Mouse (Mus musculus): ENCODE measurements around the gene Ccdc58. TPM values are rescaled to one million over a fixed set of nuclear protein-coding genes. Genes with fewer than 3 reads are reported as not detected.

Ccdc58 gene
- polyA plus RNA-seq, 1 experiment from 2014 or later = 98.9 TPM

DNA sequence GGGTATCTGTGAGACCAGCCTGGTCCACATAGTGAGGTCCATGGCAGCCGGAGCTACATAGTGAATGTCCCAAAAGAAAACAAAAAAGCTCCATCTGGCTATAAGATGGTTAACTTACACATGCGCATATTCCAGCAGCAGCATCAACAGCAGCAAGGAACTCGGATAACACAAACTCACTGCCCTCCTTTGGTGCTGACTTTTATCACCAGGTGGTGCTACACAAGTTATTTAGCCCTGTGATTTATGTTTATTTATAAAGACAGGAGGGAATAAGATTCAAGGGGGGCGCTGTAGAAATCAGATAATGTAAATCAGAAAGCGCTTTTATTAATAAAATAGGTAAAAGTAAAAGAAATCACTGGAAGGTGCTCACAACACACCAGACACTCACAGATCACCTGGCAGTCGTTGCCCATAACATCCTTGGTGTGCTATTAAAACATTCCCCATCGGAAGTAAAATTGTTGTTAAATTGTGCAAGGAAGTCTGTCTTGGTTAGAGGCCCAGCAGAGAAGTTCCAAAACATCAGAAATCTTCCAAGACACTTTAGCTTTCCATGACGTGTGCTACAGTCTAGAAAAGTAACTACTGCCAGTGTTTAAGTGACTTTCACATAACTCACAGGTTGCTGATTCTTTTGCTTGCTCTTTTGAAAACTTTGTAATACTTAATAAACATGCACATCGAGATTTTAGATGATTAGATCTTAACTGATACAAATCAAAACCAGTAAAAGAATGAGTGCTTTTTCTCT lies 1.5 kb upstream of the Ccdc58 start:
- peak overlapping the region; percentile 71 for H3K4me3 ChIP-seq (ENCODE audit: low read length)
- 21% methylated on average over 9 of the region's 9 CpGs for WGBS
- H3K36me3 ChIP-seq (ENCODE audit: control insufficient read depth, insufficient read depth) = peaks cover 9% of the 10 kb centered on the region
- H3K27ac ChIP-seq (ENCODE audit: low read length) = peak overlapping the region; percentile 63
- no peaks in the 10 kb centered on the region for H3K27me3 ChIP-seq (ENCODE audit: control insufficient read depth, insufficient read depth, low read length)
- peaks cover 37% of the 10 kb centered on the region for H3K4me1 ChIP-seq (ENCODE audit: control insufficient read depth, insufficient read depth, low read length)
- ATAC-seq (replicated peaks; ENCODE audit: extremely low read depth, insufficient read depth, low FRiP score) = no peak
- H3K4me2 ChIP-seq (ENCODE audit: low read depth, low read length) = peak overlapping the region; percentile 79
- H3K9ac ChIP-seq (ENCODE audit: low read length) = peak overlapping the region; percentile 95
- no peaks in the 10 kb centered on the region for H3K9me3 ChIP-seq (replicated peaks; ENCODE audit: control insufficient read depth, low read length)

DNA sequence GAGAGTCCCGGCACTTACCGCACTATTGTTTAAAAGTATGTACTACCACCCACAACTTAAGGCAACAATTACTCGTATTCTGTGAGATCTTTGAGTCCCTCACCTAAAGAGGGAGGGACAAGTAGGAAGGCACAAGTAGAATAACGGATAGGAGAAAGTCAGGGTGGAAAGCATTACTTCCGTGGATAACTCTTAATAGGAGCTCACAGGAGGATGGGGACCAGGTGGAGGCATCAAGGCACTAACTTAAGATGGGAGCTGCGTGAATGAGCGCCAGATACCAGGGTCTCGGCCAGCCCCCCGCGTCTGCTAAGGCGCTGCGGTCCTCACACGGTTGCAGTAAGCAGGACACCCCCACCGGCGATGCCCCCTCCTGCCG lies 425 bp upstream of the Ccdc58 start:
- 0% methylated on average over 16 of the region's 16 CpGs for WGBS
- Histone ChIP-seq H3K36me3 (ENCODE audit: control insufficient read depth, insufficient read depth) (peaks cover 9% of the 10 kb centered on the region), H3K9me3 (replicated peaks; ENCODE audit: control insufficient read depth, low read length) (no peaks in the 10 kb centered on the region), H3K4me2 (ENCODE audit: low read depth, low read length) (peak overlapping the region; percentile 79), H3K27ac (ENCODE audit: low read length) (peak overlapping the region; percentile 100), H3K27me3 (ENCODE audit: control insufficient read depth, insufficient read depth, low read length) (no peaks in the 10 kb centered on the region), H3K4me1 (ENCODE audit: control insufficient read depth, insufficient read depth, low read length) (peaks cover 29% of the 10 kb centered on the region), H3K4me3 (ENCODE audit: low read length) (peak overlapping the region; percentile 71), H3K9ac (ENCODE audit: low read length) (peak overlapping the region; percentile 95)
- ATAC-seq (replicated peaks; ENCODE audit: extremely low read depth, insufficient read depth, low FRiP score) = no peak

DNA sequence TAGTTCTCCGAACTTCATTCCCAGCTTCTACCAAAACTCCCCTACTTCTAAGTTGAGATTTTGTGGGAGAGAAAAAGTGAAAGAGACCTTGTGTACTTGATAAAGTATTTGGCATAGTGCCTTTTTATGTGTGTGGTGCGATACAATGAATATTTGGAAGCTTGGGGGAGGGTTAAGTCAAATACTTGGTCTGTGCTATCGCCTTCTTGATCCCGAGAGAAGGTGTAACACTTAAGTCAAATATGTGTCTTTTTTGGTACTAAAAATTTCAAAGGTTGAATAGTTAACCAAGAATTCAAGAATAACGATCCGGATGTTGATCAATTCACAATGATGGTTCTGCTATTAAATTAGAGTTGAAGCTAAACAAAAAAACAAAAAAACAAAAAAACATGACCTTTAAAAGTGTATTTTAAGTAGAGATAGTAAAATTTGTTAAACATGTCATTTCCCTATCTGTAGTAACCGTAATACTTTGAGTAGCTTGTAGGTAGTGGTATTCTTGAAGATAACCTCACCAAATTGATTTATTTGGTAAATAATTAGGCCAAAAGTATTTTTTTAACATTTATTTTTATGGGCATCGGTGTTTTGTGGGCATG lies 1.0 kb downstream of the Ccdc58 start:
- Histone ChIP-seq H3K9me3 (replicated peaks; ENCODE audit: control insufficient read depth, low read length) (no peaks in the 10 kb centered on the region), H3K4me3 (ENCODE audit: low read length) (peak overlapping the region; percentile 71), H3K4me1 (ENCODE audit: control insufficient read depth, insufficient read depth, low read length) (peaks cover 20% of the 10 kb centered on the region), H3K27ac (ENCODE audit: low read length) (peak overlapping the region; percentile 100), H3K36me3 (ENCODE audit: control insufficient read depth, insufficient read depth) (0 out of 2 replicates have a peak, but pooled peaks cover 4% of the 10 kb centered on the region), H3K9ac (ENCODE audit: low read length) (peak overlapping the region; percentile 95), H3K4me2 (ENCODE audit: low read depth, low read length) (peak overlapping the region; percentile 79), H3K27me3 (ENCODE audit: control insufficient read depth, insufficient read depth, low read length) (no peaks in the 10 kb centered on the region)
- WGBS = 22% methylated on average over 8 of the region's 8 CpGs
- no peak for ATAC-seq (replicated peaks; ENCODE audit: extremely low read depth, insufficient read depth, low FRiP score)

DNA sequence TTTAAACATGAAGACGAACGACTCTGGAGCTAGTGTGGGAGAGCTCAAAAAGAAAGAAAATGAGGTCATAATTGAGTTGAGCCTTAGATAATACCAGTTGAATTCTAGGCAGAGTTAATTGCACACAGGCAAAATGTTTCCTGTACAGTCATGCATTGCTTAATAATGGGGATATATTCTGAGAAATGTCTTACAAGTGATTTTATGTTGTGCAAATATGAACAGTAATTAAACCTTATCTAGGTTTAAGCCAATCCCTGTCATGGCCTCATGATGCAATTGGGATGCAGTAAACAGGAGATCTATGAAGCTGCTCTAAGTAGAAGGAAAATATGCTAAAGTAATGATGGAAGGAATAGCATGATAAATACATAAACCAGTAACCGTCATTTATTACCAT lies 3.3 kb downstream of the Ccdc58 start:
- H3K4me3 ChIP-seq (ENCODE audit: low read length) = no peak overlapping the region
- ATAC-seq (replicated peaks; ENCODE audit: extremely low read depth, insufficient read depth, low FRiP score) = no peak
- H3K4me2 ChIP-seq (ENCODE audit: low read depth, low read length) = no peak overlapping the region
- H3K36me3 ChIP-seq (ENCODE audit: control insufficient read depth, insufficient read depth) = no peaks in the 10 kb centered on the region
- H3K27me3 ChIP-seq (ENCODE audit: control insufficient read depth, insufficient read depth, low read length) = no peaks in the 10 kb centered on the region
- H3K27ac ChIP-seq (ENCODE audit: low read length) = no peak overlapping the region
- WGBS = 90% methylated on average over 3 of the region's 3 CpGs
- peaks cover 2% of the 10 kb centered on the region for H3K4me1 ChIP-seq (ENCODE audit: control insufficient read depth, insufficient read depth, low read length)
- H3K9ac ChIP-seq (ENCODE audit: low read length) = no peak overlapping the region
- H3K9me3 ChIP-seq (replicated peaks; ENCODE audit: control insufficient read depth, low read length) = no peaks in the 10 kb centered on the region

DNA sequence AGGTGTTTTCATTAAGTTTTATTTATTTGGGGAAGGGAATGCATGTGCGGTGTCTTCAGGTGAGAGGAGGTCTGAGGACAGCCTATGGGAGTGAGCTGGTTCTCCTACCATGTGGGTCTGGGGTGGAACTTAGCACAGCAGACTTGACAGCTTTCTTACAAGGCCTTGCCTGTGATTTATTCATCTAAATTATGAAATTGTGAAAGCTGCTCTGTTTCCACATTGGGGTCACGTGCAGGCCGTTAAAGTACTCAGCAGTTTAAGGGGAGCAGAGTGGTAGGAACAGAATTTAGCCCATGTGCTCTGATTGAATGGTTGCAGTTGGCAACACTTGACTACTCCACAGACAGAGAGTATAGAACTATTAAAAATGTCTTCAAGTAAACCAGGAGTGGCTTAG lies 8.4 kb downstream of the Ccdc58 start:
- Histone ChIP-seq H3K9ac (ENCODE audit: low read length) (no peak overlapping the region), H3K36me3 (ENCODE audit: control insufficient read depth, insufficient read depth) (peaks cover 11% of the 10 kb centered on the region), H3K9me3 (replicated peaks; ENCODE audit: control insufficient read depth, low read length) (no peaks in the 10 kb centered on the region), H3K4me2 (ENCODE audit: low read depth, low read length) (no peak overlapping the region), H3K27me3 (ENCODE audit: control insufficient read depth, insufficient read depth, low read length) (no peaks in the 10 kb centered on the region), H3K4me1 (ENCODE audit: control insufficient read depth, insufficient read depth, low read length) (no peaks in the 10 kb centered on the region), H3K4me3 (ENCODE audit: low read length) (no peak overlapping the region), H3K27ac (ENCODE audit: low read length) (no peak overlapping the region)
- no peak for ATAC-seq (replicated peaks; ENCODE audit: extremely low read depth, insufficient read depth, low FRiP score)
- 98% methylated on average over 3 of the region's 3 CpGs for WGBS

DNA sequence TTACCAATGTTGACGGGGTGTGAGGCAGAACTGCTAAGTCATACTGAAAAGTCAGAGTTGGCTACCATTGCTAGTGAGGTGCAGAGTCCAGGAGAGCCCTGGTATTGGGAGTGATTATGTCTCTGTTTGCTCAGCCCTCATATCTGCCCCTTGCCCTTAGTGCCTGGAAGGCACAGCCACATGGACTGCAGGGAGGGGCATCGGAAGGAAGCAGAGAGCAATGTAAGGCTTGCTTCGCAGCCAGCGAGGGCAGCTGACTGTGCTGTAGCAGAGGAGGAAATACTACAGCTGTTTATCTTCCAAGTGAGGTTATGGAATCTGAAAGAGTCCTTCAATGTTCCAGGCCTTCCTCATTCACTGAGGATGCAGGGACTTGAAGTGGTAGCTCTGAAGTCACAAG lies 16.4 kb downstream of the Ccdc58 start:
- Histone ChIP-seq H3K4me2 (ENCODE audit: low read depth, low read length) (no peak overlapping the region), H3K36me3 (ENCODE audit: control insufficient read depth, insufficient read depth) (peaks cover 44% of the 10 kb centered on the region), H3K27me3 (ENCODE audit: control insufficient read depth, insufficient read depth, low read length) (no peaks in the 10 kb centered on the region), H3K27ac (ENCODE audit: low read length) (peak overlapping the region; percentile 5; the same call in 1 of the 2 replicates), H3K4me1 (ENCODE audit: control insufficient read depth, insufficient read depth, low read length) (no peaks in the 10 kb centered on the region), H3K4me3 (ENCODE audit: low read length) (no peak overlapping the region), H3K9ac (ENCODE audit: low read length) (no peak overlapping the region), H3K9me3 (replicated peaks; ENCODE audit: control insufficient read depth, low read length) (no peaks in the 10 kb centered on the region)
- 59% methylated on average over 4 of the region's 4 CpGs for WGBS
- ATAC-seq (replicated peaks; ENCODE audit: extremely low read depth, insufficient read depth, low FRiP score) = 0 out of 2 replicates have a peak, but pooled peaks have one; percentile 41

DNA sequence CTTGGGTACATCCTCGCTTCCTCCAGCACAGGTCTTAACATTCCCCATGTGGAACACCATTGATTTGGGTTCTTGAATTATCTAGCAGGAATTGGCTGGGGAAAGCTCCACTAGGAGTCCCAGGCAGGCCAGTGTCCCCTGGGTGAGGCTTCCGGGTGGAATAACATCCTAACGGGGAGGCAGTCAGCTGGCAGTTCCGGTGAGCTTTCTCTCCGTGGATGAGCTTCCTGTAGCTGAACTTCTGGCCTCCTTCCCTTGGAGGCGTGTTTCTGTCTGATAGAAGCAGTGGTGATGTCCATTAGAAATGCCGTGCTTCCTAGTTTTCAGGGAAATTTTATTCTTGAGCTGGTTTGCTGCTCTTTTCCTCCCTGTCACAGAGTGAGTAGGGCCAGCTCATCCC lies 17.6 kb downstream of the Ccdc58 start:
- H3K4me3 ChIP-seq (ENCODE audit: low read length) = no peak overlapping the region
- no peak for ATAC-seq (replicated peaks; ENCODE audit: extremely low read depth, insufficient read depth, low FRiP score)
- H3K9me3 ChIP-seq (replicated peaks; ENCODE audit: control insufficient read depth, low read length) = no peaks in the 10 kb centered on the region
- WGBS = 72% methylated on average over 7 of the region's 7 CpGs
- H3K36me3 ChIP-seq (ENCODE audit: control insufficient read depth, insufficient read depth) = peaks cover 35% of the 10 kb centered on the region
- H3K27ac ChIP-seq (ENCODE audit: low read length) = no peak overlapping the region
- no peaks in the 10 kb centered on the region for H3K27me3 ChIP-seq (ENCODE audit: control insufficient read depth, insufficient read depth, low read length)
- H3K4me1 ChIP-seq (ENCODE audit: control insufficient read depth, insufficient read depth, low read length) = no peaks in the 10 kb centered on the region
- H3K4me2 ChIP-seq (ENCODE audit: low read depth, low read length) = no peak overlapping the region
- H3K9ac ChIP-seq (ENCODE audit: low read length) = no peak overlapping the region

DNA sequence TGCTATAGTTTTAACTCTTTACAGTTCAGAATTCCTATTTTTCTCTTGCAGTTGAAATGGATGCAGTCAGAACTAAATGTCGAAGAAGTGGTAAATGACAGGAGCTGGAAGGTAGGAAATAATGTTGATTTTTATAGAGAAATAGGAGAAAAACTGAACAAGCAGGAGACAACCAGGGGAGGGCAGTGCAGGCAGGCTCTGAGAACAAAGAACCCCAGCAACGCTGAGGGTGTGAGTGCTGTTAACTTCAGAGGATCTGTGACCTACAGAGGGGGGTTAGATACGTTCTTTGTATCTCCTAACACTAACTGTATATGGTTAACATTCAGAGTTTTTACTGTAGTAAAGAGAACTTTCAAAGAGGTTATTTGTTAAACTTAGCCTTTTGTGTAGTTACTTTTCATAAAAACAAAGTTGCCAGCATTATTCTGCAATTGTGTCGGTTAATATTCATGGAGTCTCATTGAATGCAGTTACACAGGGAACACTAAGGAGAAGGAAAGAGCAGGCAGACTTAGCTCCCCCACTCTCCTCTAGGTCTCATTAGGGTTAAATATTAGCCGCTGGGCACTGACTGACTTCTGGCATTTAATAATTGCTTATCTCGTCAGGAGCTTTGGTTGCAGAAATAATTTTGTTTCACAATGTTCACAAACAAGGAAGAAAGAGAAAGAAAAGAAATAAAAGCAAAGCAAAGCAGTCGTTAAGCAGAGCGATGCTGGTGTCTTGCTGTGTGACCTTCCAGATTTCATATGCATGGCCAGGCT lies 18.5 kb downstream of the Ccdc58 start:
- peaks cover 35% of the 10 kb centered on the region for H3K36me3 ChIP-seq (ENCODE audit: control insufficient read depth, insufficient read depth)
- no peak for ATAC-seq (replicated peaks; ENCODE audit: extremely low read depth, insufficient read depth, low FRiP score)
- WGBS = 84% methylated on average over 8 of the region's 8 CpGs

More for the DNA sequence above, 18.5 kb downstream of the Ccdc58 start:
- Histone ChIP-seq H3K4me2 (ENCODE audit: low read depth, low read length) (no peak overlapping the region), H3K9me3 (replicated peaks; ENCODE audit: control insufficient read depth, low read length) (no peaks in the 10 kb centered on the region), H3K4me3 (ENCODE audit: low read length) (no peak overlapping the region), H3K27ac (ENCODE audit: low read length) (no peak overlapping the region), H3K27me3 (ENCODE audit: control insufficient read depth, insufficient read depth, low read length) (no peaks in the 10 kb centered on the region), H3K9ac (ENCODE audit: low read length) (no peak overlapping the region), H3K4me1 (ENCODE audit: control insufficient read depth, insufficient read depth, low read length) (no peaks in the 10 kb centered on the region)

Measured in heart, embryonic 16.5 days (tissue).